Comparison of ENCODE assay signal across 20 mouse cellular contexts in genomic region chr13:47300486-47300885, GRCm38 (mm10).
"Had no signal": no experiment of that assay in that cellular context is flagged by ENCODE, and none has a peak within 500 bp of the region (broad histone marks: within the 10 kb centered on the region; RNA-seq: fewer than 3 reads in every experiment).

No protein-coding gene starts in this region.

- ATAC-seq: inflammation-experienced regulatory T-cells, adult 6 months; intestine, embryonic 15.5 days; intestine, postnatal 0 days had no signal

- H3K36me3 ChIP-seq: hindbrain, embryonic 10.5 days; hindbrain, embryonic 12.5 days; intestine, embryonic 15.5 days; limb, embryonic 10.5 days; limb, embryonic 12.5 days had no signal

- H3K9me3 ChIP-seq: hindbrain, embryonic 10.5 days; hindbrain, embryonic 12.5 days; intestine, embryonic 15.5 days; limb, embryonic 10.5 days; limb, embryonic 12.5 days had no signal

- H3K4me1 ChIP-seq: hindbrain, embryonic 12.5 days; intestine, embryonic 15.5 days; limb, embryonic 12.5 days had no signal

- H3K4me3 ChIP-seq: heart, adult 2 months; hindbrain, embryonic 10.5 days; hindbrain, embryonic 12.5 days; intestine, embryonic 15.5 days; layer of hippocampus, adult 2 months; left cerebral cortex, adult 2 months; limb, embryonic 10.5 days; limb, embryonic 12.5 days had no signal

- H3K9ac ChIP-seq: hindbrain, embryonic 12.5 days; hindbrain, embryonic 14.5 days; intestine, embryonic 15.5 days; limb, embryonic 12.5 days had no signal

- H3K27me3 ChIP-seq: hindbrain, embryonic 12.5 days; intestine, embryonic 15.5 days; limb, embryonic 12.5 days had no signal

- DNase-seq: gastrocnemius, postnatal 14 days; gastrocnemius, postnatal 36 days; heart, adult 2 months; heart, postnatal 4 days; kidney, adult 18-20 months; kidney, adult 8-10 months; kidney, postnatal 25 days; liver had no signal

- H3K27ac ChIP-seq: heart, adult 2 months; hindbrain, embryonic 12.5 days; hindbrain, embryonic 14.5 days; intestine, embryonic 15.5 days; layer of hippocampus, adult 2 months; left cerebral cortex, adult 2 months; limb, embryonic 10.5 days; limb, embryonic 12.5 days had no signal

- H3K4me2 ChIP-seq: heart, embryonic 11.5 days; hindbrain, embryonic 12.5 days; hindbrain, embryonic 14.5 days; intestine, embryonic 15.5 days; limb, embryonic 12.5 days; liver, embryonic 11.5 days had no signal
